Mouse (Mus musculus) C2C12 (cell line): ENCODE measurements around the gene Tuba1b. TPM values are rescaled to one million over a fixed set of nuclear protein-coding genes. Genes with fewer than 3 reads are reported as not detected.

Source experiments
- H3K27me3 ChIP-seq: one replicate; pipeline ENCODE4 v1.6.1; 2011; ENCODE audit not compliant: control insufficient read depth, insufficient read depth, insufficient read length
- H3K36me3 ChIP-seq: one replicate; pipeline ENCODE4 v1.6.1; 2011; ENCODE audit not compliant: control insufficient read depth, insufficient read depth
- H3K4me3 ChIP-seq: one replicate; pipeline ENCODE4 v1.5.1; 2011; ENCODE audit warnings: mild to moderate bottlenecking, control low read depth; ENCODE audit not compliant: poor library complexity, insufficient read depth, severe bottlenecking
- H3K79me2 ChIP-seq: one replicate; pipeline ENCODE4 v1.6.1; 2011; ENCODE audit not compliant: control insufficient read depth, insufficient read depth
- H3K79me3 ChIP-seq: one replicate; pipeline ENCODE4 v1.6.1; 2011; ENCODE audit warnings: low read depth, control low read depth
- H3ac ChIP-seq: one replicate; pipeline ENCODE3; 2011; ENCODE audit warnings: low read depth; ENCODE audit not compliant: control insufficient read depth, insufficient read length
- CEBPB ChIP-seq: IDR thresholded peaks from one replicate; pipeline ENCODE4 v1.6.1; 2011; ENCODE audit warnings: low read depth, mild to moderate bottlenecking, control low read depth, moderate library complexity
- CTCF ChIP-seq: IDR thresholded peaks from one replicate; pipeline ENCODE4 v1.5.1; 2011; ENCODE audit not compliant: control insufficient read depth, insufficient read depth, insufficient read length
- FOSL1 ChIP-seq: IDR thresholded peaks from one replicate; pipeline ENCODE4 v1.8.0; 2011; ENCODE audit warnings: mild to moderate bottlenecking, low read length; ENCODE audit not compliant: poor library complexity, insufficient read depth, severe bottlenecking
- MAX ChIP-seq: IDR thresholded peaks from one replicate; pipeline ENCODE4 v1.6.1; 2011; ENCODE audit warnings: mild to moderate bottlenecking, control low read depth
- MYOD1 ChIP-seq: IDR thresholded peaks from one replicate; pipeline ENCODE4 v1.6.1; 2011; ENCODE audit warnings: low read depth; ENCODE audit not compliant: control insufficient read depth, insufficient read length
- MYOG ChIP-seq: IDR thresholded peaks from one replicate; pipeline ENCODE4 v1.6.1; 2011; ENCODE audit not compliant: control insufficient read depth, insufficient read length; ENCODE audit errors: extremely low read depth
- USF1 ChIP-seq: IDR thresholded peaks from one replicate; pipeline ENCODE4 v1.6.1; 2011; ENCODE audit warnings: low read depth, mild to moderate bottlenecking, control low read depth, moderate library complexity
- polyA plus RNA-seq: library from polyadenylated mRNA; unstranded; fragments of >200 nt; fragmentation: generic; extraction: Trizol; gene quantifications from one replicate; pipeline ENCODE4 v1.2.1, GENCODE M21; 2012; ENCODE audit warnings: missing spikeins

Gene Tuba1b
- polyA plus RNA-seq, 1 experiment = 3,512 TPM

GRCm38 (mm10) chr15:98949607-98949892 is 15.2 kb upstream of the Tuba1b start:
- TF ChIP-seq MYOG (no peak), MAX (no peak), USF1 (no peak), FOSL1 (no peak), CEBPB (no peak), CTCF (no peak), MYOD1 (no peak)
- H3K79me2 ChIP-seq = peaks cover 26% of the 10 kb centered on the region
- peaks cover 27% of the 10 kb centered on the region for H3K36me3 ChIP-seq
- no peaks in the 10 kb centered on the region for H3K27me3 ChIP-seq
- no peak overlapping the region for H3ac ChIP-seq
- H3K79me3 ChIP-seq = peaks cover 22% of the 10 kb centered on the region
- H3K4me3 ChIP-seq = no peak overlapping the region

- H3K79me3 ChIP-seq = peaks cover 22% of the 10 kb centered on the region
- no peaks in the 10 kb centered on the region for H3K27me3 ChIP-seq
- TF ChIP-seq MYOD1 (no peak), USF1 (no peak), CEBPB (no peak), FOSL1 (no peak), MYOG (no peak), CTCF (no peak), MAX (no peak)
- H3ac ChIP-seq = no peak overlapping the region
- H3K4me3 ChIP-seq = no peak overlapping the region
- peaks cover 27% of the 10 kb centered on the region for H3K36me3 ChIP-seq
- H3K79me2 ChIP-seq = peaks cover 26% of the 10 kb centered on the region
These were observed 14.7 kb upstream of the Tuba1b start for GRCm38 (mm10) chr15:98948857-98949606.

GRCm38 (mm10) chr15:98948382-98948781 is 14.0 kb upstream of the Tuba1b start:
- Histone ChIP-seq H3K79me2 (peaks cover 26% of the 10 kb centered on the region), H3K79me3 (peaks cover 22% of the 10 kb centered on the region), H3K27me3 (no peaks in the 10 kb centered on the region), H3K36me3 (peaks cover 27% of the 10 kb centered on the region), H3ac (no peak overlapping the region), H3K4me3 (no peak overlapping the region)
- TF ChIP-seq CEBPB (no peak), USF1 (no peak), FOSL1 (no peak), MYOD1 (no peak), MAX (no peak), MYOG (no peak), CTCF (no peak)

GRCm38 (mm10) chr15:98947884-98948283 is 13.5 kb upstream of the Tuba1b start:
- H3K27me3 ChIP-seq = no peaks in the 10 kb centered on the region
- TF ChIP-seq CEBPB (no peak), MYOG (no peak), CTCF (no peak), MAX (no peak), USF1 (no peak), MYOD1 (no peak), FOSL1 (no peak)
- H3K4me3 ChIP-seq = no peak overlapping the region
- no peak overlapping the region for H3ac ChIP-seq
- H3K79me3 ChIP-seq = peaks cover 18% of the 10 kb centered on the region
- peaks cover 21% of the 10 kb centered on the region for H3K79me2 ChIP-seq
- H3K36me3 ChIP-seq = peaks cover 27% of the 10 kb centered on the region

- H3ac ChIP-seq = no peak overlapping the region
- H3K4me3 ChIP-seq = no peak overlapping the region
- no peaks in the 10 kb centered on the region for H3K79me3 ChIP-seq
- H3K36me3 ChIP-seq = no peaks in the 10 kb centered on the region
- H3K27me3 ChIP-seq = no peaks in the 10 kb centered on the region
- H3K79me2 ChIP-seq = no peaks in the 10 kb centered on the region
- no peak for TF ChIP-seq MAX
- no peak for TF ChIP-seq FOSL1
- no peak for TF ChIP-seq CTCF
- TF ChIP-seq CEBPB = no peak
- TF ChIP-seq MYOG = no peak
- no peak for TF ChIP-seq MYOD1
- TF ChIP-seq USF1 = no peak
These were observed 8.8 kb upstream of the Tuba1b start for GRCm38 (mm10) chr15:98943133-98943532.

- H3ac ChIP-seq = no peak overlapping the region
- H3K27me3 ChIP-seq = no peaks in the 10 kb centered on the region
- no peaks in the 10 kb centered on the region for H3K36me3 ChIP-seq
- no peak overlapping the region for H3K4me3 ChIP-seq
- TF ChIP-seq MAX (no peak), MYOD1 (no peak), USF1 (no peak), FOSL1 (no peak), CEBPB (no peak), CTCF (no peak), MYOG (no peak)
- no peaks in the 10 kb centered on the region for H3K79me2 ChIP-seq
- H3K79me3 ChIP-seq = no peaks in the 10 kb centered on the region
These were observed 7.7 kb upstream of the Tuba1b start for GRCm38 (mm10) chr15:98942081-98942480.
